Mouse (Mus musculus) forebrain, postnatal 0 days (tissue): ENCODE data around the gene Thsd4. TPM values are rescaled to one million over a fixed set of nuclear protein-coding genes. Genes with fewer than 3 reads are reported as not detected.

Experiments used
- ATAC-seq: fragments of 200-750 bp; cut with Nextera tagmentation; 2 replicates; pipeline ENCODE4 v1.8.0; 2017; ENCODE audit warnings: mild to moderate bottlenecking, moderate library complexity
- DNase-seq: peaks from one replicate; pipeline ENCODE4 v3.0.0-alpha.2; 2015
- H3K27ac ChIP-seq: fragments of 300-500 bp; sonication (generic); 2 replicates; pipeline ENCODE4 v1.5.1; 2014; ENCODE audit warnings: low read depth, mild to moderate bottlenecking, antibody characterized with exemption, low read length, moderate library complexity, mixed read lengths
- H3K27me3 ChIP-seq: fragments of 300-500 bp; sonication (generic); 2 replicates; pipeline ENCODE4 v1.6.1; 2014; ENCODE audit warnings: mild to moderate bottlenecking, low read length, mixed read lengths; ENCODE audit not compliant: insufficient read depth
- H3K36me3 ChIP-seq: fragments of 300-500 bp; sonication (generic); 2 replicates; pipeline ENCODE4 v1.6.1; 2014; ENCODE audit warnings: mild to moderate bottlenecking, moderate library complexity; ENCODE audit not compliant: insufficient read depth
- H3K4me1 ChIP-seq: fragments of 300-500 bp; sonication (generic); 2 replicates; pipeline ENCODE4 v1.6.1; 2014; ENCODE audit warnings: antibody characterized with exemption; ENCODE audit not compliant: insufficient read depth
- H3K4me2 ChIP-seq: fragments of 300-500 bp; sonication (generic); 2 replicates; pipeline ENCODE4 v1.6.1; 2014; ENCODE audit warnings: low read depth, mild to moderate bottlenecking, moderate library complexity
- H3K4me3 ChIP-seq: fragments of 300-500 bp; sonication (generic); 2 replicates; pipeline ENCODE4 v1.5.1; 2014; ENCODE audit warnings: low read depth, low read length, mixed read lengths
- H3K9ac ChIP-seq: fragments of 300-500 bp; sonication (generic); 2 replicates; pipeline ENCODE4 v1.6.1; 2014; ENCODE audit warnings: mild to moderate bottlenecking
- H3K9me3 ChIP-seq: fragments of 300-500 bp; sonication (generic); 2 replicates; pipeline ENCODE4 v1.6.1; 2016; ENCODE audit warnings: low read length
- CTCF ChIP-seq: sonication (generic); IDR thresholded peaks from 2 replicates; pipeline ENCODE4 v1.5.1; 2016; ENCODE audit warnings: antibody characterized with exemption, control low read depth, low read depth
- WGBS: fragments of 180-500 bp; shearing (Covaris S2); extraction: QIAGEN DNeasy Blood & Tissue Kit; methylation state at CpG from one replicate; pipeline ENCODE4 v1.1.7; 2014; 5-methylcytosine and 5-hydroxymethylcytosine counted together
- polyA plus RNA-seq: library from polyadenylated mRNA; unstranded; fragments of >200 nt; fragmentation: Nextera tagmentation; extraction: Ambion mirVana; gene quantifications from 2 replicates; pipeline ENCODE4 v1.2.1, GENCODE M21; 2015
- total RNA-seq: library from RNA; depleted of rRNA; stranded (reverse); fragments of >200 nt; gene quantifications from 2 replicates; pipeline ENCODE4 v1.2.3, GENCODE M21; 2014

Thsd4 gene
- total and polyA plus RNA-seq, 2 experiments from 2014 or later = 3.5 to 14.2 TPM

GRCm38 (mm10) chr9:60335455-60335854 is 186.4 kb downstream of the Thsd4 start:
- H3K4me1 ChIP-seq = no peaks in the 10 kb centered on the region
- H3K27me3 ChIP-seq = no peaks in the 10 kb centered on the region
- ATAC-seq = no peak
- H3K9me3 ChIP-seq = no peaks in the 10 kb centered on the region
- no peak for TF ChIP-seq CTCF
- H3K27ac ChIP-seq = no peak overlapping the region
- H3K9ac ChIP-seq = no peak overlapping the region
- 83% methylated on average over 6 of the region's 6 CpGs for WGBS
- DNase-seq = no peak
- no peak overlapping the region for H3K4me3 ChIP-seq
- H3K4me2 ChIP-seq = no peak overlapping the region
- no peaks in the 10 kb centered on the region for H3K36me3 ChIP-seq

- TF ChIP-seq CTCF = no peak
Measured at GRCm38 (mm10) chr9:60329911-60330310, 191.9 kb downstream of the Thsd4 start.

GRCm38 (mm10) chr9:60324716-60325115 is 197.1 kb downstream of the Thsd4 start:
- 97% methylated on average over 2 of the region's 2 CpGs for WGBS
- H3K36me3 ChIP-seq = no peaks in the 10 kb centered on the region

More at GRCm38 (mm10) chr9:60329911-60330310, 191.9 kb downstream of the Thsd4 start:
- Histone ChIP-seq H3K4me1 (peaks cover 3% of the 10 kb centered on the region; the same call in 1 of the 2 replicates), H3K36me3 (no peaks in the 10 kb centered on the region), H3K27me3 (no peaks in the 10 kb centered on the region), H3K27ac (no peak overlapping the region), H3K4me2 (no peak overlapping the region), H3K9me3 (no peaks in the 10 kb centered on the region), H3K9ac (no peak overlapping the region), H3K4me3 (no peak overlapping the region)
- peak; percentile 90 for ATAC-seq
- WGBS = 67% methylated on average over 4 of the region's 4 CpGs
- peak; percentile 84 for DNase-seq

GRCm38 (mm10) chr9:60323435-60323834 is 198.4 kb downstream of the Thsd4 start:
- no peaks in the 10 kb centered on the region for H3K9me3 ChIP-seq
- no peak overlapping the region for H3K9ac ChIP-seq
- H3K27me3 ChIP-seq = no peaks in the 10 kb centered on the region
- ATAC-seq (no peak), DNase-seq (no peak)
- H3K4me2 ChIP-seq = no peak overlapping the region
- no peaks in the 10 kb centered on the region for H3K4me1 ChIP-seq
- no peak overlapping the region for H3K4me3 ChIP-seq
- H3K27ac ChIP-seq = no peak overlapping the region
- 89% methylated on average over 6 of the region's 6 CpGs for WGBS
- H3K36me3 ChIP-seq = no peaks in the 10 kb centered on the region
- TF ChIP-seq CTCF = no peak

More at GRCm38 (mm10) chr9:60324716-60325115, 197.1 kb downstream of the Thsd4 start:
- DNase-seq (no peak), ATAC-seq (no peak)
- H3K9ac ChIP-seq = no peak overlapping the region
- peaks cover 2% of the 10 kb centered on the region; the same call in 1 of the 2 replicates for H3K4me1 ChIP-seq
- no peak for TF ChIP-seq CTCF
- H3K27me3 ChIP-seq = no peaks in the 10 kb centered on the region
- H3K4me3 ChIP-seq = no peak overlapping the region
- H3K27ac ChIP-seq = no peak overlapping the region
- H3K4me2 ChIP-seq = no peak overlapping the region
- H3K9me3 ChIP-seq = no peaks in the 10 kb centered on the region

- WGBS = 94% methylated on average over 8 of the region's 8 CpGs
- Histone ChIP-seq H3K36me3 (no peaks in the 10 kb centered on the region), H3K9me3 (no peaks in the 10 kb centered on the region), H3K9ac (no peak overlapping the region), H3K27me3 (no peaks in the 10 kb centered on the region), H3K27ac (no peak overlapping the region), H3K4me2 (no peak overlapping the region), H3K4me3 (no peak overlapping the region), H3K4me1 (no peaks in the 10 kb centered on the region)
- DNase-seq (no peak), ATAC-seq (no peak)
- no peak for TF ChIP-seq CTCF
Measured at GRCm38 (mm10) chr9:60317291-60317690, 204.6 kb downstream of the Thsd4 start.

- Histone ChIP-seq H3K27ac (no peak overlapping the region), H3K9ac (no peak overlapping the region), H3K36me3 (no peaks in the 10 kb centered on the region), H3K4me2 (no peak overlapping the region), H3K27me3 (no peaks in the 10 kb centered on the region), H3K9me3 (no peaks in the 10 kb centered on the region), H3K4me3 (no peak overlapping the region), H3K4me1 (0 out of 2 replicates have a peak, but pooled peaks cover under 1% of the 10 kb centered on the region)
- TF ChIP-seq CTCF = no peak
- peak; percentile 34; the same call in 1 of the 2 replicates for ATAC-seq
- DNase-seq = peak; percentile 40
- 68% methylated on average over 5 of the region's 5 CpGs for WGBS
Measured at GRCm38 (mm10) chr9:60316510-60316909, 205.3 kb downstream of the Thsd4 start.

- no peak for DNase-seq
- Histone ChIP-seq H3K27me3 (no peaks in the 10 kb centered on the region), H3K4me1 (0 out of 2 replicates have a peak, but pooled peaks cover 3% of the 10 kb centered on the region), H3K4me2 (no peak overlapping the region), H3K27ac (no peak overlapping the region), H3K4me3 (no peak overlapping the region), H3K36me3 (no peaks in the 10 kb centered on the region), H3K9me3 (no peaks in the 10 kb centered on the region), H3K9ac (no peak overlapping the region)
- TF ChIP-seq CTCF = no peak
- no peak for ATAC-seq
- 90% methylated on average over 5 of the region's 5 CpGs for WGBS
Measured at GRCm38 (mm10) chr9:60315533-60315932, 206.3 kb downstream of the Thsd4 start.
